Mouse (Mus musculus) hindbrain, embryonic 15.5 days (tissue): ENCODE measurements at regions not wholly inside any gene's neighbourhood (a gene's known extent, or its start where the extent isn't known, plus 50 kb on each side); places are given as distances from the start of the nearest gene placed in this dataset.
A peak's percentile ranks its signal among the peaks of the same experiment; 100 is the strongest.

Source experiments
- ATAC-seq: fragments of 200-750 bp; cut with Nextera tagmentation; 2 replicates; pipeline ENCODE4 v1.8.0; 2017; ENCODE audit warnings: low read depth, moderate number of reproducible peaks, moderate TSS enrichment; ENCODE audit not compliant: low FRiP score
- H3K27ac ChIP-seq: fragments of 300-500 bp; sonication (generic); replicated peaks from 2 replicates; pipeline ENCODE4 v1.5.1; 2015; ENCODE audit warnings: mild to moderate bottlenecking, inconsistent platforms
- H3K27me3 ChIP-seq: fragments of 300-500 bp; sonication (generic); 2 replicates; pipeline ENCODE4 v1.6.1; 2015; ENCODE audit warnings: control low read depth, inconsistent platforms
- H3K36me3 ChIP-seq: fragments of 300-500 bp; sonication (generic); 2 replicates; pipeline ENCODE4 v1.6.1; 2015; ENCODE audit warnings: control low read depth, inconsistent platforms
- H3K4me1 ChIP-seq: fragments of 300-500 bp; sonication (generic); replicated peaks from 2 replicates; pipeline ENCODE4 v1.6.1; 2015; ENCODE audit warnings: control low read depth, inconsistent platforms
- H3K4me2 ChIP-seq: fragments of 300-500 bp; sonication (generic); 2 replicates; pipeline ENCODE4 v1.6.1; 2015; ENCODE audit warnings: moderate library complexity, mild to moderate bottlenecking, inconsistent platforms
- H3K4me3 ChIP-seq: fragments of 300-500 bp; sonication (generic); 2 replicates; pipeline ENCODE4 v1.5.1; 2015; ENCODE audit warnings: mild to moderate bottlenecking, inconsistent platforms
- H3K9ac ChIP-seq: fragments of 300-500 bp; sonication (generic); 2 replicates; pipeline ENCODE4 v1.6.1; 2015; ENCODE audit warnings: inconsistent platforms
- H3K9me3 ChIP-seq: fragments of 300-500 bp; sonication (generic); 2 replicates; pipeline ENCODE4 v1.6.1; 2016; ENCODE audit warnings: control low read depth, inconsistent platforms
- WGBS: fragments of 180-500 bp; shearing (Covaris S2); methylation state at CpG from one replicate; pipeline ENCODE4 v1.1.7; 2015; 5-methylcytosine and 5-hydroxymethylcytosine counted together

DNA sequence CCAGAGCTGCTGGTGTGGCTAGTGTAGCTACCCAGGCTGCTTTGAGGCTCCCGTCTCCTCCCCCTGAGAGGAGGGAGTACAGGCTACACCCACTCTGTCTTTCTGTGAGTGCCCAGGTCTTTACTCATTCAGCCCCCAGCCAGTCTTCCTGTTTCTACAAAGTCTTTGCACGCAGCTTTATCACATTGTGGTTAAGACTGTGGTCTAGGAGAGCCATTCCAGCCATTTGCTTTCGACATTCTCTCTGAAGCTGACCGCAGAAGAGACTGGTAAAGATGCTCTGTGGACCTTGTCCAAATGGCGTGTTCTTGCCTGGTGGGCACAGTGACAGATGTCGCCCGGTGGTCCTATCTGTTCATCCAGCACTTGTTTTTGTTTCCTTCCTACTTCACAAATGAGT, 62.0 kb downstream of the Tpra1 start:
- 70% methylated on average over 7 of the region's 7 CpGs for WGBS
- peaks cover 30% of the 10 kb centered on the region for H3K4me1 ChIP-seq
- ATAC-seq: no peak
- no peak overlapping the region for H3K4me2 ChIP-seq
- H3K36me3 ChIP-seq: no peaks in the 10 kb centered on the region
- no peaks in the 10 kb centered on the region for H3K27me3 ChIP-seq
- no peak overlapping the region for H3K4me3 ChIP-seq
- no peaks in the 10 kb centered on the region for H3K9me3 ChIP-seq
- no peak overlapping the region for H3K9ac ChIP-seq
- H3K27ac ChIP-seq: no peak overlapping the region

DNA sequence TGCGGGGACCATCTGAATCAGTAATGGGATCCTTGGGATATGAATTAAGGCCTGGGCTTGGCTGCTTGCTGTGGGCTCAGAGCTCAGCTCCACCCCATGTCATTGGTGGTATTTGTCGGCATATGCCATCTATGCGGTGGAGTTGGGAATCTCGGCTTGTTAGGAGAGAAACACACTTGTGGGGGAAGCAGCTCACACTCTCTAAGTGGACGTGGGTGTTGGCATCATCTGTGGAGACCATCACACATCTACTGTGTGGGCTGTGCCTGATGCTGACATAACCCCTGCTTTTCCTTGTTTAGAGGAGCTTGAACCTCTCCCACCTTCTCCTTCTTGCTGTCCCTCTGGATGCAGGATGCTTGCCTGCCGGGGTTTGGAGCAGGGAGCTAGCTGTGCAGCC, 62.9 kb downstream of the Tpra1 start:
- H3K4me2 ChIP-seq: no peak overlapping the region
- H3K4me1 ChIP-seq: peaks cover 24% of the 10 kb centered on the region
- H3K27me3 ChIP-seq: no peaks in the 10 kb centered on the region
- H3K9me3 ChIP-seq: no peaks in the 10 kb centered on the region
- WGBS: 78% methylated on average over 6 of the region's 6 CpGs
- H3K4me3 ChIP-seq: no peak overlapping the region
- H3K36me3 ChIP-seq: no peaks in the 10 kb centered on the region
- no peak for ATAC-seq
- no peak overlapping the region for H3K9ac ChIP-seq
- no peak overlapping the region for H3K27ac ChIP-seq

DNA sequence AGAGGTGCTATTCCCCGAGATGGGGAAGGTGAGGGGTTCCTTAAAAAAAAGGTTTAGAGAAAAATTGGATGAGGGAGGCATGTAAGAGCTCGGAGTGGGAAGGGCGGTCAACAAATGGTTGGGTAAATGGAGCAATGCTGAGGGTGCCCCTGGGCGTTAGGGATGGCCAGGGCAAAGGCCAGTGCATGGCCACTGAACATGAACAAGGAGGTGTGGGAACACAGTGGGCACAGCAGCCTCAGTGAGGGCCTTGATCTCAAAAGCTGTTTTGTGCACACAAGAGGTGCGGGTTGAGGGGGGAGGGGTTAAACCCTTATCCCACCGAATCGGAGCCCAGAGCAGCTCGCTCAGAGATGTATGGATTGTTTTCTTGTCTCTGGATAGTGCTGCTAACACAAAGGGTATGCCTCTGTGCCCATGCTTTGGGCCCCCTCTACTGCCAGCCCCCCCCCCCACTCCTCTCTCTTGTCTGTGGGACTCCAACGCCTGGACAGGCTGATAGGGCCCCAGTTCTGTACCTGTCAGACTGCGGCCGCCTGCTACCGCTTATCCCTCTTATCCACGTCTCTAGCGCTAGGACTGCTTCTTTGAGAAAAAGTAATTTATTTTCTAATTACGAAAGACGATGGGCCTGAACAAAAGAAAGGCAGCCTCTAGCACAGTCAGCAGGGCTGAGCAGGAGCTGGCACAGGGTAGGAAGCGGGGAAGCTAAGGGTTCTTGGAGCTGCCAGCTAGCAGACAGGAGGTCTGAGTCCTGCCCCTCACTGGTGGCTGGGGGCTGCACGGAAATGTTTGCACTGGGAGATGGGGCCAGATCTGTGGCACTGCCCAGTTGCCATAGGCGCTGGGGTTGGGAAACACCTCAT, 63.5 kb downstream of the Tpra1 start:
- Histone ChIP-seq H3K27me3 (no peaks in the 10 kb centered on the region), H3K27ac (peak overlapping the region; percentile 37), H3K36me3 (no peaks in the 10 kb centered on the region), H3K9me3 (no peaks in the 10 kb centered on the region), H3K4me3 (no peak overlapping the region), H3K9ac (no peak overlapping the region), H3K4me2 (no peak overlapping the region), H3K4me1 (peaks cover 18% of the 10 kb centered on the region)
- WGBS: 30% methylated on average over 19 of the region's 19 CpGs
- ATAC-seq: peak; percentile 59

DNA sequence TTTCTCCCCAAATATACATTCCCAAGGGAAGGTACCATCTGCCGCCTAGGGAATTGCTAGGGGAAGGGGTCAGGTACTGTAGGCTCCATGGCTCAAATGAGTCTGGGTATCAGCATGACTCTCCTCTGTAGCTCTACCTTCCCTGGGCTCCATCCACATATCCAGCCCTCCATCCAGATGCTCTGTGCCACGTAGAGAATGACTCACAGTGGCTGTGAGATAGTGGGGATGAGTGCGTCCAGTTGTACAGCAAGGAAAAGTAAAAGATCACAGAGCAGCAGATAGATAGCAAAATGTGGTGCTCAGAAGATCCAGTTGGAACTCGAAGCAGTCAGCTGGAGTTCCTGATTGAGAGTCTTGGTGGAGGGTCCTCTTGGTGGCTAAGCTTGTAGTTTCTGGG, 64.5 kb downstream of the Tpra1 start:
- H3K27me3 ChIP-seq: no peaks in the 10 kb centered on the region
- H3K4me2 ChIP-seq: no peak overlapping the region
- H3K4me3 ChIP-seq: no peak overlapping the region
- no peak for ATAC-seq
- H3K9me3 ChIP-seq: no peaks in the 10 kb centered on the region
- H3K36me3 ChIP-seq: no peaks in the 10 kb centered on the region
- peaks cover 24% of the 10 kb centered on the region for H3K4me1 ChIP-seq
- H3K27ac ChIP-seq: peak overlapping the region; percentile 37
- WGBS: 79% methylated on average over 4 of the region's 4 CpGs
- H3K9ac ChIP-seq: no peak overlapping the region

DNA sequence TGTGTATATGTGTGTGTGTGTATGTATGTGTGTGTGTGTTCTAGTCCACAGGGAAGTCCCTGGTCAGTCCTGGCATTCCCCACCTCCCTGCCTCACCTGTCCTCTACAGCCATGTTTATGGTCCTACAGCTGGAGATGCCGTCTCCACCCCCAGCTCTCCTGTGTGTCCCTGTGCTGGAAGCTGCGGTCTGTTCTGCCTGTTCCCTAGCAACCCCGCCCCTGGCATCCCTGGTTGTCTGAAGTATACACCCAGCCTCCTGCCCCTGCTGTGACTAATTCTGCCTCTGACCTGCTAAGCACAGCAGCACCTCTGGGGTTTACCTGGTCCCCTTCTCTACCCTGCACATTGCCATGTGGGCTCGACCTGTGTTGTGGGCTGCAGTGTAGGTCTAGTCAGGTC, 66.8 kb downstream of the Tpra1 start:
- Histone ChIP-seq H3K9me3 (no peaks in the 10 kb centered on the region), H3K36me3 (no peaks in the 10 kb centered on the region), H3K27ac (no peak overlapping the region), H3K9ac (no peak overlapping the region), H3K4me2 (no peak overlapping the region), H3K27me3 (no peaks in the 10 kb centered on the region), H3K4me1 (peaks cover 37% of the 10 kb centered on the region), H3K4me3 (no peak overlapping the region)
- no peak for ATAC-seq
- WGBS: 24% methylated on average over 4 of the region's 4 CpGs

DNA sequence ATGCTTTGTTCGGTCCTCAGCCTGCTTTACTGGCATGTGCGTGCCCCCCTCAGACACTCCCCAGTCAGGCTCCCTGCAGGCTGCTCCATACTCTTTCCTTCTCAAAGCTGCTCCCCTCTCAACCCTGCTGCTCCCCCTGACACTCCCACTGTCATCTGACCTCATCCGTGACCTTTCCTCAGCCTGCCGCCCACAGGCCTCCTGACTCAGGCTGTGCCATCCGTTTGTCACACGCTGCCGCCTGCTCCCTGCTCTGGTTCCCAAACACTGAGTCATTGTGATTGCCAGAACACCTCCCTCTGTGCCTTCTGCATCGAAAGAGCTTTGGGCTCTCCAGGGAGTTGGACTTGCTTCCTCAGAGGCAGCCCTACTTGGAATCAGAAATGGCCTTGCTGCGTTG, 69.7 kb downstream of the Tpra1 start:
- ATAC-seq: no peak
- H3K4me1 ChIP-seq: peaks cover 49% of the 10 kb centered on the region
- no peak overlapping the region for H3K9ac ChIP-seq

DNA sequence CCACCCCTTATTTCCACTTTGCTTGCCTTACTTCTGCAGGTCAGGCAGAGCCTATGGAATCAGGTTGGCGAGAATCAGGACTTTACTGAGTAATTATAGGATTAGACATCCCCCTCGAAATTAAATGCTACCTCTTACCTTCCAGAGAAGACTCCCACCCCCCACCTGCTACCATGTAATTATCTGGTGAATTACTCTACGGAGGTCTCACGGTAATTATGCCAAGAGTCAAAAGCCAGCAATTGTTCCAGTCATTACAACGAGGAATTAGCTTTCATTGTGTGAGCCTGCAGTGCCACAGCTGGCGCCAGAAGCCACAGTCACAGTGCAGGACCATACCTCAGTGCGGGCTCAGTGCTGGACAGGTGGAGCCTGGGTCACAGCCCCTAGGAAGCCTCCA, 72.4 kb downstream of the Tpra1 start:
- H3K9ac ChIP-seq: no peak overlapping the region
- no peaks in the 10 kb centered on the region for H3K9me3 ChIP-seq
- H3K4me2 ChIP-seq: no peak overlapping the region
- H3K27me3 ChIP-seq: no peaks in the 10 kb centered on the region; the same call in 1 of the 2 replicates
- H3K27ac ChIP-seq: peak overlapping the region; percentile 45; the same call in 1 of the 2 replicates
- no peaks in the 10 kb centered on the region for H3K36me3 ChIP-seq
- WGBS: 14% methylated on average over 7 of the region's 7 CpGs
- ATAC-seq: no peak
- peaks cover 63% of the 10 kb centered on the region for H3K4me1 ChIP-seq
- no peak overlapping the region for H3K4me3 ChIP-seq

More for the DNA sequence above, 69.7 kb downstream of the Tpra1 start:
- H3K27me3 ChIP-seq: no peaks in the 10 kb centered on the region
- H3K4me2 ChIP-seq: no peak overlapping the region
- no peak overlapping the region for H3K4me3 ChIP-seq
- 12% methylated on average over 9 of the region's 9 CpGs for WGBS
- H3K9me3 ChIP-seq: no peaks in the 10 kb centered on the region
- no peaks in the 10 kb centered on the region for H3K36me3 ChIP-seq
- no peak overlapping the region for H3K27ac ChIP-seq

DNA sequence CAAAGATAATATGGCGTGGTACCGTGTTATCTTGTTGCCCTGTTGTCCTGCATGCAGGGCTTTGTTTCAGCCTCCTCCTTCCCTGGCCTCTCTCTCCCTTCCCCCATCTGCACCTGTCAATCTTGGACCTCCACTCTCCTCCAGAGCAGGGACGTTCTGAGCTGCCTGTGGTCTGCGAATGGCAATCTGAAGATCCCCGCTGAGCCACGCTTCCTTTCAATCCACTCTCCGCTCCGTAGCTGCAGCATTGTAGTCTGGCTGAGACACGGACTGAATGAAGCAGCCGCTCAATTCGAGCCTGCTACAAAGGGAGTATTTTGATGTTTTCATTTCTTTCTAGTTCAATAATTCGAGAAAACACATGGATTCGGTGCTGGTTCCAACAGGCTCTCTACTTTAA, 74.5 kb downstream of the Tpra1 start:
- Histone ChIP-seq H3K4me1 (peaks cover 70% of the 10 kb centered on the region), H3K9ac (no peak overlapping the region), H3K9me3 (no peaks in the 10 kb centered on the region), H3K27me3 (no peaks in the 10 kb centered on the region; the same call in 1 of the 2 replicates), H3K4me3 (no peak overlapping the region), H3K4me2 (peak overlapping the region; percentile 23), H3K27ac (peak overlapping the region; percentile 43; the same call in 1 of the 2 replicates), H3K36me3 (no peaks in the 10 kb centered on the region)
- ATAC-seq: no peak
- WGBS: 5% methylated on average over 13 of the region's 13 CpGs

DNA sequence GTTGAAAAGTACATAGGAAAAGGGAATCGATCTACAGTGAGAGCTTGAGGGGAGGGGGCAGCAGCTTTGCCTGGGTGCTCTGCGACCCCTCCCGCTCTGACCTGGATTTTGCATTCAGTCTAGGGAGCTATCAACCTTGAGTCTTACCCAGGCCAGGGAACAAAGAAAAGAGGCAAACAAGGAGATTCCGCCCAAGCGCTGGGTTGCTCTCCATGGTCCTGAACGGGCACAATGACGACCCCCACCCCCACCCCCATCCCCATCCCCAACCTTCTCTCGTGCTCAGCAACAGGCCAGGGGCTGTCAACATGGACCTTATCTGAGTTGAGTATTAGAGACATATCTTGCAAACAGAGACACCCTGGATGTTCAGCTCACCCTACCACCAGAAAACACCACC, 74.9 kb downstream of the Tpra1 start:
- no peak overlapping the region for H3K4me3 ChIP-seq
- no peak overlapping the region for H3K9ac ChIP-seq
- ATAC-seq: no peak
- H3K27ac ChIP-seq: peak overlapping the region; percentile 32; the same call in 1 of the 2 replicates
- H3K4me2 ChIP-seq: peak overlapping the region; percentile 23
- H3K27me3 ChIP-seq: no peaks in the 10 kb centered on the region; the same call in 1 of the 2 replicates
- no peaks in the 10 kb centered on the region for H3K9me3 ChIP-seq
- WGBS: 3% methylated on average over 8 of the region's 8 CpGs
- H3K36me3 ChIP-seq: no peaks in the 10 kb centered on the region
- peaks cover 69% of the 10 kb centered on the region for H3K4me1 ChIP-seq

DNA sequence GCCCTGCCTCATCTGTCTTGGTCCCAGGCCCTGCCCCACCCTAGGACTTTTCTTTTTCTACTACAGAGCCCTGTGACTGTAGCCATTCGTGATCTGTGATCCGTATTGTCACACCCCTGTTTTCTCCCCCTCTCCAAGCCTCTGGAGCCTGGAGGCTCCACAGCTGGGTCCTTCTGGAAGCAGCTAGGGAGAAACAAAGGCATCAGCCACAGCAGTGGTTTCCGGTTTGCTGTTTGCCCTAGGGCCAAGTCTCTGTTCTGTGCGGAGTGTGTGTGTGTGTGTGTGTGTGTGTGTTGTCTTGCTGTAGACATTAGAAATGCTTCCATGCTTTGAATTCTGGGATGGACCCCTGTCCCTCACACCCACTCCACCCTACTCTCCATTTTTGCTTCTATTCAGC, 76.9 kb downstream of the Tpra1 start:
- H3K27ac ChIP-seq: no peak overlapping the region
- peaks cover 71% of the 10 kb centered on the region for H3K4me1 ChIP-seq

DNA sequence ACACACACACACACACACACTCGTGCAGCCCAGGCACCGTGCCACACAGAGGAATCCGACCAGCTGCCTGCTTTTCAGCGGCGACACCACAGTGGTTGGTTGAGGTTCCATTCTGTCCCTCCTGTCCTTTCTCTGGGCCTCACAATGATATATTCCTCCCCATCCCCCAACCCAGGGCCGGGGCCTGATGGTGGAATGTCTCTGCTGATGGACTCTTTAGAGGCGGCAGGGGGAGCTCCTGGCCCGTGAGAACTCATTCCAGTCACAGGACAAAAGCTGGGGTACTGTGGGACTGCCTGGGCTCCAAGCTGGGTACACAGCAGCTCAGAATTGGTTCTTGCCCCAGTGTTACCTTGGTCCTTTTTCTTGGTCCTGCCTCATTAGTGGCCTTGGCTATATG, 78.1 kb downstream of the Tpra1 start:
- H3K9ac ChIP-seq: no peak overlapping the region
- H3K4me1 ChIP-seq: peaks cover 65% of the 10 kb centered on the region
- no peaks in the 10 kb centered on the region for H3K36me3 ChIP-seq
- no peaks in the 10 kb centered on the region for H3K9me3 ChIP-seq
- H3K4me2 ChIP-seq: no peak overlapping the region
- H3K27ac ChIP-seq: peak overlapping the region; percentile 58
- 2% methylated on average over 8 of the region's 8 CpGs for WGBS
- H3K4me3 ChIP-seq: no peak overlapping the region
- no peaks in the 10 kb centered on the region; the same call in 1 of the 2 replicates for H3K27me3 ChIP-seq
- ATAC-seq: peak; percentile 88

More for the DNA sequence above, 76.9 kb downstream of the Tpra1 start:
- H3K27me3 ChIP-seq: no peaks in the 10 kb centered on the region; the same call in 1 of the 2 replicates
- H3K4me2 ChIP-seq: no peak overlapping the region
- H3K36me3 ChIP-seq: no peaks in the 10 kb centered on the region
- no peak overlapping the region for H3K4me3 ChIP-seq
- WGBS: 34% methylated on average over 4 of the region's 4 CpGs
- no peak for ATAC-seq
- no peaks in the 10 kb centered on the region for H3K9me3 ChIP-seq
- H3K9ac ChIP-seq: no peak overlapping the region

DNA sequence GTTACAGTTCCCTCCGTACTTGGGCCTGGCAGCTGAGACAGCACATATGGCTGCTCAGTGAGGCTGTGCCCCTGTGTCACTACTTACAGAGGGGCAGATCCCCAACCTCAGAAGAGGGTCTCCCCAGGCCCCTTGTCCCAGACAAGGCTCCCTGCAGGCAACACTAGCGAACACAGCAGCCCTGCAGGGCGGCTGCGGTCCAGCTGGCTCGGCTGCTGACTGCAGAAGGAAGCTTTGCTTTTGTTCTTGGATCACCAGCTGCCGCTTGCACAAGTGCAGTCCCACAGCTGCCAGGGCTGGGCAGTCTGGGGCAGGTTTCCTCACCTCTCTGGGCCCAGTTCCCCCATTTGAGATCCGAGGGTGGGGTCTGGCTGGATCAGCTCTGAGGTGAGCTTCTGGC, 79.5 kb downstream of the Tpra1 start:
- Histone ChIP-seq H3K4me3 (no peak overlapping the region), H3K9me3 (no peaks in the 10 kb centered on the region), H3K36me3 (no peaks in the 10 kb centered on the region), H3K9ac (no peak overlapping the region), H3K27ac (0 out of 2 replicates have a peak overlapping the region, but pooled peaks have one; percentile 6), H3K4me2 (no peak overlapping the region), H3K27me3 (no peaks in the 10 kb centered on the region; the same call in 1 of the 2 replicates), H3K4me1 (peaks cover 55% of the 10 kb centered on the region)
- peak; percentile 24; the same call in 1 of the 2 replicates for ATAC-seq
- WGBS: 10% methylated on average over 7 of the region's 7 CpGs
